9 mouse cellular contexts compared by ENCODE assay signal in the genomic region with DNA sequence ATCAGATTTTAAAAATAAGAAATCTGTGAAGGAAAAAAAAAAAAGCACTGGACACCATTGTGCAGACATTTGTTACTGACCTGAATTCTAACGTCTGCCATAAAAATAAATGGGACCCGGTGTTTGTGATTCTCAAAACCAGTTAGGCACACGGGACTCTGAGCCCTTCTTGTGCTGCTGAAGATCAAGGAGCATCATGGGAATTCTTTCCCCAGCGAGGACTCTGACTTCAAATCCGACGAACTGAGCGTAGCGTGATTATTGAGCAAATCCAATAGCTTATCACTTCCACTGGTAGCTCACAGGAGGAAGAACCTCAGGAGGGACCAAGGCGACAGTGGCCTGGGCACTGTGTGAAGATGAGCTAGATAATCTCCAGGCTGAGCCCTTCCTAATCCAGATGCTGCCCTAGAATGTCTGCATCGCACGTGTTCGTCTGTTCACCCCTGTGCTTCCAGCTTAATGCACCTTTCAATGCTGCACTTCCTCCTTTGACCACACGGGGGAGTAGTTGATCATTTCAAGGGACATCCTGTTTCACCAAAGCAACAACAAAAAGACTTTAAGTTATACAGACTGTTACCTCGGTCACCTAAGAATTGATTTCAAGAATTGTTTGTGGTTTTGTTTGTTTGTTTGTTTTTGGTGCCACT. TPM values are rescaled to one million over a fixed set of nuclear protein-coding genes. Genes with fewer than 3 reads are reported as not detected.
DNase-seq lines count a peak whose midpoint lies in the region; ATAC-seq and TF ChIP-seq lines count a peak whose summit lies in the region.
"Had no signal": no experiment of that assay in that cellular context is flagged by ENCODE, and none has a peak within 500 bp of the region (broad histone marks: within the 10 kb centered on the region; RNA-seq: fewer than 3 reads in every experiment).

No protein-coding gene starts in this region.

- DNase-seq in adrenal gland, postnatal 36 days: peak; percentile 71 to 77
- peak; percentile 89 for DNase-seq in embryonic facial prominence, embryonic 11.5 days (ENCODE audit: low spot score)
- DNase-seq in large intestine, adult 2 months (ENCODE audit: low read depth, low spot score): peak; percentile 40
- DNase-seq in lung, postnatal 14 days: peak; percentile 84
- DNase-seq in right cerebral cortex, adult 18-20 months: peak; percentile 74
- DNase-seq in urinary bladder, adult 2 months (ENCODE audit: low spot score): peak; percentile 30

- no peak overlapping the region for H3K4me3 ChIP-seq in E14TG2a.4 (replicated peaks; ENCODE audit: low read length)
- no peak overlapping the region for H3K4me3 ChIP-seq in embryonic facial prominence, embryonic 11.5 days (ENCODE audit: low read depth, low read length)
- H3K4me3 ChIP-seq in heart, embryonic 15.5 days: no peak overlapping the region
- H3K4me3 ChIP-seq: liver, embryonic 15.5 days had no signal

- no peaks in the 10 kb centered on the region for H3K9me3 ChIP-seq in E14TG2a.4 (ENCODE audit: low read length)
- no peaks in the 10 kb centered on the region for H3K9me3 ChIP-seq in embryonic facial prominence, embryonic 11.5 days (replicated peaks; ENCODE audit: control insufficient read depth, low read length)
- no peaks in the 10 kb centered on the region for H3K9me3 ChIP-seq in heart, embryonic 15.5 days (replicated peaks)
- H3K9me3 ChIP-seq: liver, embryonic 15.5 days had no signal

- no peak overlapping the region for H3K9ac ChIP-seq in embryonic facial prominence, embryonic 11.5 days (replicated peaks; ENCODE audit: low read length)
- no peak overlapping the region for H3K9ac ChIP-seq in heart, embryonic 15.5 days
- H3K9ac ChIP-seq: liver, embryonic 15.5 days had no signal

- TF ChIP-seq CTCF in E14TG2a.4 (conservative IDR thresholded peaks at IDR 0.05; ENCODE audit: low read length): peak; percentile 87

- H3K4me2 ChIP-seq in embryonic facial prominence, embryonic 11.5 days (ENCODE audit: low read depth, low read length): no peak overlapping the region
- H3K4me2 ChIP-seq in heart, embryonic 15.5 days: no peak overlapping the region
- H3K4me2 ChIP-seq: liver, embryonic 15.5 days had no signal

- no peak for ATAC-seq in embryonic facial prominence, embryonic 11.5 days (replicated peaks; ENCODE audit: insufficient number of reproducible peaks, low FRiP score, low TSS enrichment, low read depth)
- ATAC-seq in heart, embryonic 15.5 days (replicated peaks; ENCODE audit: insufficient number of reproducible peaks, insufficient read depth, low FRiP score, low read depth): 0 out of 2 replicates have a peak, but pooled peaks have one; percentile 27

- H3K4me1 ChIP-seq in E14TG2a.4 (replicated peaks; ENCODE audit: low read depth, low read length): peaks cover 3% of the 10 kb centered on the region
- no peaks in the 10 kb centered on the region for H3K4me1 ChIP-seq in embryonic facial prominence, embryonic 11.5 days (ENCODE audit: control insufficient read depth, insufficient read depth, low read length)
- no peaks in the 10 kb centered on the region for H3K4me1 ChIP-seq in heart, embryonic 15.5 days (replicated peaks)
- H3K4me1 ChIP-seq: liver, embryonic 15.5 days had no signal

- H3K27ac ChIP-seq in embryonic facial prominence, embryonic 11.5 days (replicated peaks; ENCODE audit: low read depth, low read length): no peak overlapping the region
- no peak overlapping the region for H3K27ac ChIP-seq in heart, embryonic 15.5 days
- H3K27ac ChIP-seq: liver, embryonic 15.5 days had no signal

- 44% methylated on average over 14 of the region's 14 CpGs for WGBS in embryonic facial prominence, embryonic 11.5 days
- 43% methylated on average over 14 of the region's 14 CpGs for WGBS in heart, embryonic 15.5 days
- WGBS in large intestine, adult 2 months: 44% methylated on average over 14 of the region's 14 CpGs

- H3K36me3 ChIP-seq in E14TG2a.4 (ENCODE audit: insufficient read depth, low read length): no peaks in the 10 kb centered on the region
- H3K36me3 ChIP-seq in embryonic facial prominence, embryonic 11.5 days (replicated peaks; ENCODE audit: control insufficient read depth, insufficient read depth, low read depth, low read length): no peaks in the 10 kb centered on the region
- peaks cover 26% of the 10 kb centered on the region for H3K36me3 ChIP-seq in heart, embryonic 15.5 days

- H3K27me3 ChIP-seq in E14TG2a.4 (ENCODE audit: insufficient read depth, low read length): peaks cover 9% of the 10 kb centered on the region
- no peaks in the 10 kb centered on the region for H3K27me3 ChIP-seq in embryonic facial prominence, embryonic 11.5 days (ENCODE audit: control insufficient read depth, insufficient read depth, low read length)
- no peaks in the 10 kb centered on the region for H3K27me3 ChIP-seq in heart, embryonic 15.5 days
- H3K27me3 ChIP-seq: liver, embryonic 15.5 days had no signal

RNA-seq across cellular contexts. Expression of gene Cyp39a1, which starts 31.9 kb away (rescaled TPM):
- 1 to 10 TPM; 2.6 to 3.6 TPM for total RNA-seq in adrenal gland, postnatal 36 days (2021)
- 29.0 and 32.9 TPM in 2 replicates for polyA plus RNA-seq in embryonic facial prominence, embryonic 11.5 days (2014; fragmentation: Nextera tagmentation; extraction: Ambion mirVana)
- polyA plus RNA-seq in heart, embryonic 15.5 days (2015; fragmentation: Nextera tagmentation; extraction: Ambion mirVana): 48.3 and 57.1 TPM in 2 replicates
- 2.2 and 2.6 TPM in 2 replicates for polyA plus RNA-seq in large intestine, adult 2 months (2012; rRNA removed)
- 9.9 and 10.5 TPM in 2 replicates for polyA plus RNA-seq in urinary bladder, adult 2 months (2012; rRNA removed)

RNA-seq across cellular contexts. Expression of gene Slc25a27, which starts 32.1 kb away (rescaled TPM):
- 1 to 10 TPM; 2.1 to 3.9 TPM for total RNA-seq in adrenal gland, postnatal 36 days (2021)
- polyA plus RNA-seq in embryonic facial prominence, embryonic 11.5 days (2014; fragmentation: Nextera tagmentation; extraction: Ambion mirVana): 16.5 and 21.1 TPM in 2 replicates
- polyA plus RNA-seq in heart, embryonic 15.5 days (2015; fragmentation: Nextera tagmentation; extraction: Ambion mirVana): 18.3 and 19.8 TPM in 2 replicates
- 0.97 and 1.0 TPM in 2 replicates for polyA plus RNA-seq in large intestine, adult 2 months (2012; rRNA removed)
- 11.2 and 12.3 TPM in 2 replicates for polyA plus RNA-seq in urinary bladder, adult 2 months (2012; rRNA removed)

Comparison
In these comparisons a context has a peak if more than half of its experiments do, and no peak if none do; other contexts are left out.
1. DNase-seq: peak in every context shown above with its lines; median percentile 89 in embryonic facial prominence, embryonic 11.5 days; 84 in lung, postnatal 14 days; 74 in adrenal gland, postnatal 36 days; 74 in right cerebral cortex, adult 18-20 months; 40 in large intestine, adult 2 months; 30 in urinary bladder, adult 2 months.